Mouse (Mus musculus) forebrain, postnatal 0 days (tissue): Measurements from ENCODE around the gene Atxn7l1. TPM values are rescaled to one million over a fixed set of nuclear protein-coding genes. Genes with fewer than 3 reads are reported as not detected.

ENCODE experiments used
- ATAC-seq: fragments of 200-750 bp; cut with Nextera tagmentation; 2 replicates; pipeline ENCODE4 v1.8.0; 2017; ENCODE audit warnings: mild to moderate bottlenecking, moderate library complexity
- DNase-seq: peaks from one replicate; pipeline ENCODE4 v3.0.0-alpha.2; 2015
- H3K27ac ChIP-seq: fragments of 300-500 bp; sonication (generic); 2 replicates; pipeline ENCODE4 v1.5.1; 2014; ENCODE audit warnings: low read depth, mild to moderate bottlenecking, antibody characterized with exemption, low read length, moderate library complexity, mixed read lengths
- H3K27me3 ChIP-seq: fragments of 300-500 bp; sonication (generic); 2 replicates; pipeline ENCODE4 v1.6.1; 2014; ENCODE audit warnings: mild to moderate bottlenecking, low read length, mixed read lengths; ENCODE audit not compliant: insufficient read depth
- H3K36me3 ChIP-seq: fragments of 300-500 bp; sonication (generic); 2 replicates; pipeline ENCODE4 v1.6.1; 2014; ENCODE audit warnings: mild to moderate bottlenecking, moderate library complexity; ENCODE audit not compliant: insufficient read depth
- H3K4me1 ChIP-seq: fragments of 300-500 bp; sonication (generic); 2 replicates; pipeline ENCODE4 v1.6.1; 2014; ENCODE audit warnings: antibody characterized with exemption; ENCODE audit not compliant: insufficient read depth
- H3K4me2 ChIP-seq: fragments of 300-500 bp; sonication (generic); 2 replicates; pipeline ENCODE4 v1.6.1; 2014; ENCODE audit warnings: low read depth, mild to moderate bottlenecking, moderate library complexity
- H3K4me3 ChIP-seq: fragments of 300-500 bp; sonication (generic); 2 replicates; pipeline ENCODE4 v1.5.1; 2014; ENCODE audit warnings: low read depth, low read length, mixed read lengths
- H3K9ac ChIP-seq: fragments of 300-500 bp; sonication (generic); 2 replicates; pipeline ENCODE4 v1.6.1; 2014; ENCODE audit warnings: mild to moderate bottlenecking
- H3K9me3 ChIP-seq: fragments of 300-500 bp; sonication (generic); 2 replicates; pipeline ENCODE4 v1.6.1; 2016; ENCODE audit warnings: low read length
- CTCF ChIP-seq: sonication (generic); IDR thresholded peaks from 2 replicates; pipeline ENCODE4 v1.5.1; 2016; ENCODE audit warnings: antibody characterized with exemption, control low read depth, low read depth
- WGBS: fragments of 180-500 bp; shearing (Covaris S2); extraction: QIAGEN DNeasy Blood & Tissue Kit; methylation state at CpG from one replicate; pipeline ENCODE4 v1.1.7; 2014; 5-methylcytosine and 5-hydroxymethylcytosine counted together
- polyA plus RNA-seq: library from polyadenylated mRNA; unstranded; fragments of >200 nt; fragmentation: Nextera tagmentation; extraction: Ambion mirVana; gene quantifications from 2 replicates; pipeline ENCODE4 v1.2.1, GENCODE M21; 2015
- total RNA-seq: library from RNA; depleted of rRNA; stranded (reverse); fragments of >200 nt; gene quantifications from 2 replicates; pipeline ENCODE4 v1.2.3, GENCODE M21; 2014

Gene Atxn7l1
- total and polyA plus RNA-seq, 2 experiments from 2014 or later: 18.2 to 23.0 TPM

DNA sequence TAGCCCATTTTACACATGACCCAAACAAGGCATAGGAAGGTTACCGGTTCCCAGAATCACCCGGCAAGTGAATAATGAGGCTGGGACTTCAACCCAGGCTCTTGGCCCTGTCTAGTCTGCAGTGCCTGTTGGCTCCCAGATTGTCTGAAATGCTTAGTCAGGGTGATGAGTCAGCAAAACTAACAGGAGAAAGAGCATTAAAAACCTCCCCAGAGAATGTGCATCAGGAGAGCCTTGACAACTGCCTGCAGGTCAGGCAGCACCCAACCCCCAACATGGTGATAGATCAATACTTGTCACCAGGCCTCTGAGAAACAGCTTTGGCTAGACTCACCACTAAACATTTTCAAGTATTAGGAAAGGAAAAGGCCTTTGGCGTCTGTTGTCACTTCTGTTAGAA, 222.1 kb downstream of the Atxn7l1 start:
- no peak for DNase-seq
- Histone ChIP-seq H3K9me3 (no peaks in the 10 kb centered on the region), H3K27me3 (no peaks in the 10 kb centered on the region), H3K4me2 (no peak overlapping the region), H3K4me3 (no peak overlapping the region), H3K9ac (no peak overlapping the region), H3K4me1 (no peaks in the 10 kb centered on the region), H3K27ac (no peak overlapping the region), H3K36me3 (peaks cover 20% of the 10 kb centered on the region)
- 88% methylated on average over 3 of the region's 3 CpGs for WGBS
- ATAC-seq: no peak
- TF ChIP-seq CTCF: no peak

DNA sequence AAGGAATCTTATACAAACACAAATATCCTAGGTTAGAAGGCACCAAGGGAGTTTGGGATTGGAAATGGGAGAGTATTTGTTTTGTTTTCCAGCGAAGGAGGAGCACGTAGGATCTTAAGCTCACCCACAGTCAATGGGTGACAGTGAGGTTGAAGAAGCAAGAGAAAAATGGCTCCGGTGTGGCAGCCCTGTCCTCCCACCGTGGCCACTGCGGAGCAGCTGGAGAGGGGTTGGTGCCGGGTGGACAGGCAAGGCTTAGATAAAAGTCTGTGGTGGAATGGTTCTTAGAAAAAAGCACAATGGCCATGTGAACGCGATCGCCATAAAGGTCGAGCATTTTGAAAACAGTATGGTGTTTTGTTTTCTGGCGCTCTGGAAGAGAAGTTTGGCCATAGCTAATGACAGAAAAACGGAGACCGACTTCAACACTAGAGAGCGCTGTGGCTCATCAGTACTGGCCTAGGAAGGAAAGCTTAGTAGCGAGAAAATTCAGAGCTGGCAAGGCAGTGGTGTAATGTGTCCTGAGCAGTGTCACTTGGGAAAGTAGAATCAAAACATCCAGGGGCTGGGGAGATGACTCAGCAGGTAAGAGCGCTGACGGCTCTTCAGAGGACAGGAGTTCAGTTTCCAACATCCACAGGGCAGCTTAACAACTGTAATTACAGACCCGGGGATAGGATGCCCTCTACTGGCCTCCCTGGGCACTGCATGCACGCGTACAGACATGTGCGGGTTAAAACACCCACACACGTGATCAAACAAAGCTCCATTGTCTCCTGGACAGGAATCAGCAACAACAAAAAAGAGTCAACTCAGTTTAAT, 232.3 kb downstream of the Atxn7l1 start:
- H3K9ac ChIP-seq: no peak overlapping the region
- no peak overlapping the region for H3K4me3 ChIP-seq
- H3K4me2 ChIP-seq: peak overlapping the region; percentile 39
- peak; percentile 81 for TF ChIP-seq CTCF
- H3K9me3 ChIP-seq: no peaks in the 10 kb centered on the region
- H3K36me3 ChIP-seq: no peaks in the 10 kb centered on the region
- no peaks in the 10 kb centered on the region for H3K27me3 ChIP-seq
- no peak overlapping the region for H3K27ac ChIP-seq
- DNase-seq: peak; percentile 86
- 22% methylated on average over 22 of the region's 22 CpGs for WGBS
- ATAC-seq: peak; percentile 88
- H3K4me1 ChIP-seq: no peaks in the 10 kb centered on the region

DNA sequence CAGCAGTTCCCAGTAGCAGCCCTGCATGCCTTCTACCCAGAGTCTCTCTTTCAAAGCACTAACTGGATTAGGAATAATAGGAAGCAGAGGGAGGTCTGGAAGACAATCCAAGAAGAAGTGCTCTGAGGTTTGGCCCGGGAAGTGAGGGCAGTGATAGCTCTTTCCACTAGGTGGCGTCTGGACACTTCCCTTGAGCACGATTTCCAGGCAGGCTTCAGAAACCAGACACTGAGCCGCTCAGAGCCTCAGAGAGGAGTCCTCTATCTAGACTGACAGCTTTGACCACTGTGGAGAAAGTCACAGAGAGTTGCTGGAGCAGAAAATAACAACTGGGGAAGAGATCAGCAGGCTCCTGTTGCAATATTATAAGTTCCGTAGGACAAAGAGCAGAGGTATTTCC, 241.3 kb downstream of the Atxn7l1 start:
- DNase-seq (peak; percentile 87), ATAC-seq (peak; percentile 90)
- peak; percentile 92 for TF ChIP-seq CTCF
- no peak overlapping the region for H3K9ac ChIP-seq
- no peak overlapping the region for H3K4me2 ChIP-seq
- WGBS: 8% methylated on average over 5 of the region's 5 CpGs
- H3K4me3 ChIP-seq: no peak overlapping the region
- no peaks in the 10 kb centered on the region for H3K27me3 ChIP-seq
- no peaks in the 10 kb centered on the region for H3K36me3 ChIP-seq
- H3K9me3 ChIP-seq: no peaks in the 10 kb centered on the region
- no peaks in the 10 kb centered on the region for H3K4me1 ChIP-seq
- no peak overlapping the region for H3K27ac ChIP-seq

GRCm38 (mm10) chr12:33390844-33391560, 243.5 kb downstream of the Atxn7l1 start:
- ATAC-seq (no peak), DNase-seq (no peak)
- Histone ChIP-seq H3K4me3 (no peak overlapping the region), H3K36me3 (no peaks in the 10 kb centered on the region), H3K27ac (no peak overlapping the region), H3K4me1 (0 out of 2 replicates have a peak, but pooled peaks cover 6% of the 10 kb centered on the region), H3K9ac (no peak overlapping the region), H3K4me2 (no peak overlapping the region), H3K9me3 (no peaks in the 10 kb centered on the region), H3K27me3 (no peaks in the 10 kb centered on the region)
- 61% methylated on average over 2 of the region's 2 CpGs for WGBS
- peak; percentile 3; the same call in 1 of the 2 replicates for TF ChIP-seq CTCF

- 7% methylated on average over 24 of the region's 24 CpGs for WGBS
- H3K27ac ChIP-seq: peak within 1 kb of the TSS; percentile 71
- H3K9ac ChIP-seq: peak within 1 kb of the TSS; percentile 55
- no peaks in the 10 kb centered on the region for H3K27me3 ChIP-seq
- H3K9me3 ChIP-seq: no peaks in the 10 kb centered on the region
- DNase-seq (peak; percentile 77), ATAC-seq (peak; percentile 91)
- H3K4me3 ChIP-seq: peak within 1 kb of the TSS; percentile 35
- H3K36me3 ChIP-seq: no peaks in the 10 kb centered on the region
- H3K4me1 ChIP-seq: 0 out of 2 replicates have a peak, but pooled peaks cover 6% of the 10 kb centered on the region
- TF ChIP-seq CTCF: no peak; the same call in 1 of the 2 replicates
- peak within 1 kb of the TSS; percentile 56 for H3K4me2 ChIP-seq
Observed at GRCm38 (mm10) chr12:33394804-33395623, 247.5 kb downstream of the Atxn7l1 start, which contains the start of gene Efcab10. Gene Efcab10, plus strand, starts transcription at chr12:33394854.

DNA sequence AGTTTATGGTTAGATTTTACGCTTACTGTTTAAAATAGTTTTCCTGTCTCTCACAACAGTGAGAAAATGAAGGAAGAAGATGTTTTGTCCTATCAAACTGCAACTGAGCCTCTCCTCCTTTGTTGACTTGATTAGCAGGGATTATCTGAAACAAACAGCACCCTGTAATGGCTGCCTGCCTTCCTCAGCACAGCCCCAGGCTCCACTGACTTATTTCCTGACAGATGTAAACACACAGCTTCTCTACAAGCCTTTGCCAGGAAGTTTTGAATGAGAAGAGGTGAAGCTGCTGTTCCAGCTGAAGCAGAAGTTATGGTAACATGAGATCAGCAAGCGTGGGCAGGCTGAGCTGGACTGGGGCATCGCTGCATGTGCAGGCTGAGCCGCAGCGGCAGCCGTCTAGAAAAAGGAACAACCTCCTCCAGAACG, 255.8 kb downstream of the Atxn7l1 start:
- WGBS: 65% methylated on average over 7 of the region's 7 CpGs

More for the DNA sequence above, 255.8 kb downstream of the Atxn7l1 start:
- no peak for TF ChIP-seq CTCF
- no peak overlapping the region for H3K9ac ChIP-seq
- H3K27ac ChIP-seq: no peak overlapping the region
- H3K9me3 ChIP-seq: no peaks in the 10 kb centered on the region
- H3K4me1 ChIP-seq: no peaks in the 10 kb centered on the region
- no peak overlapping the region for H3K4me3 ChIP-seq
- H3K36me3 ChIP-seq: no peaks in the 10 kb centered on the region
- DNase-seq (no peak), ATAC-seq (no peak)
- H3K4me2 ChIP-seq: no peak overlapping the region
- H3K27me3 ChIP-seq: no peaks in the 10 kb centered on the region
